Mouse (Mus musculus): Measurements from ENCODE around the gene Slc25a1. TPM values are rescaled to one million over a fixed set of nuclear protein-coding genes. Genes with fewer than 3 reads are reported as not detected.

Slc25a1 gene
- polyA plus RNA-seq, 1 experiment from 2014 or later: 221 TPM

DNA sequence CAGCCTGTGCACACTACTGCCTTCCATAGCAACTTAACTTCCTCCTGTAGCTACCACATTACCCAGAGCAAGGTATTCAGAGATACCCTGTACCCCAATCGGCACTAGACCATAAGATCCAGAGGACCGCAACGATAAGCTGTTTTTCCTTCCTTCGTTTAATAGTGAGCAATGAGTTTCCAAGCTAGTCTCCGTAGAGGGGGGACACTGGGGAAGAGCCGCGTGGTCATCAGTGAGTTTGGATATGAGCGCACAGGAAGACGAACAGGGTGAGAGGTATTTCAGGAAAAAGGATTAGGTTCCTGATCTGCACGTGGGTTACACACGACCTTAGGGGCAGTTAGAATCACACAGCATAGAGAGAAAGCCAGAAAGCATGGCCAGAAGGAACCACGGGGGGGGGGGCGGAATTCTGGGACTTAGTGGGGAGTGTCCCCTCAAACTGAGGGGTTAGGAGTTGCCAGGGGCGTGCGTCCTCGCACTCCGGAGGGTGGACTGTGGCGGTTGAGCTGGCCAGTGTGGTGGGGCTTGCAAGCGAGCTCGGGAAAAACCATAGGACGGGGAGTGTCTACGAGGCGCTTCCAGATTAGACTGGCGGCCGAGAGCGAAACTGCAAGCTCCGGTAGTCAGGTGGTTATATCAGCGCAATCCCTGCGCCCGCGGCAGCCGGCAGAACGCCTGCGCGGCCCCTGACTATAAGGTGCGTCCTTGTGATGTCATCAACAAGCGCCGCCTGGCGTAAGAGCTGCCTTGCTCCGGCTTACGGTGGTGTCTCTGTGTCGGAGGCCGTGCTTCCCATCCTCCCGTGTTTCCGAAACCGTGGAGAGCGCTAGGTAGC lies 6.5 kb downstream of the Slc25a1 start:
- Histone ChIP-seq H3K36me3 (peaks cover 19% of the 10 kb centered on the region), H3K4me2 (peak overlapping the region; percentile 98), H3K27ac (replicated peaks) (peak overlapping the region; percentile 90), H3K4me1 (peaks cover 46% of the 10 kb centered on the region), H3K4me3 (replicated peaks) (peak overlapping the region; percentile 87), H3K27me3 (replicated peaks) (peaks cover 34% of the 10 kb centered on the region), H3K9ac (replicated peaks) (peak overlapping the region; percentile 90), H3K9me3 (replicated peaks) (no peaks in the 10 kb centered on the region)
- 2% methylated on average over 47 of the region's 47 CpGs for WGBS
- ATAC-seq (ENCODE audit: low FRiP score): peak; percentile 93

DNA sequence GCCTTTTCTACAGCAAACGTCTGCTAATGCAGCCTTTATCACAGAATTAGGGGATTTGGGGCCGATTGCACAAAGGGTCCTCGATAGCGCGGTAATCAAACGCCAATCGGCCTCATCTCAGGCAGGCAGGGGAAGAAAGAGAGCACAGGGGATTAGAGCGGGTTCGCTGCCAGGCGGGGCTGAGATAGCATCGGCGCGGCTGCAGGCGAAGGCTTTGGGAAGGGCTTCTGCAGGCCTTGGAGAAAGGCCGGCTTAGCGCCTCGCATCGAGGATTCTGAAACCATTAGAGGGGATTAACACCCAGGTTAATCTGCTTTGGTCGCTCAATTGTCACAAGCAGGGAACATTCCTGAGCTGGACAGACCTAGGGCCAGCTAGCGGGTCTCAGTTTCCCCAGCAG lies 7.4 kb downstream of the Slc25a1 start:
- H3K9ac ChIP-seq (replicated peaks): peak overlapping the region; percentile 36
- no peak overlapping the region for H3K27ac ChIP-seq (replicated peaks)
- ATAC-seq (ENCODE audit: low FRiP score): no peak
- H3K36me3 ChIP-seq: peaks cover 13% of the 10 kb centered on the region
- 11% methylated on average over 20 of the region's 20 CpGs for WGBS
- H3K4me3 ChIP-seq (replicated peaks): no peak overlapping the region
- H3K9me3 ChIP-seq (replicated peaks): no peaks in the 10 kb centered on the region
- peak overlapping the region; percentile 98 for H3K4me2 ChIP-seq
- peaks cover 44% of the 10 kb centered on the region for H3K27me3 ChIP-seq (replicated peaks)
- peaks cover 38% of the 10 kb centered on the region for H3K4me1 ChIP-seq

DNA sequence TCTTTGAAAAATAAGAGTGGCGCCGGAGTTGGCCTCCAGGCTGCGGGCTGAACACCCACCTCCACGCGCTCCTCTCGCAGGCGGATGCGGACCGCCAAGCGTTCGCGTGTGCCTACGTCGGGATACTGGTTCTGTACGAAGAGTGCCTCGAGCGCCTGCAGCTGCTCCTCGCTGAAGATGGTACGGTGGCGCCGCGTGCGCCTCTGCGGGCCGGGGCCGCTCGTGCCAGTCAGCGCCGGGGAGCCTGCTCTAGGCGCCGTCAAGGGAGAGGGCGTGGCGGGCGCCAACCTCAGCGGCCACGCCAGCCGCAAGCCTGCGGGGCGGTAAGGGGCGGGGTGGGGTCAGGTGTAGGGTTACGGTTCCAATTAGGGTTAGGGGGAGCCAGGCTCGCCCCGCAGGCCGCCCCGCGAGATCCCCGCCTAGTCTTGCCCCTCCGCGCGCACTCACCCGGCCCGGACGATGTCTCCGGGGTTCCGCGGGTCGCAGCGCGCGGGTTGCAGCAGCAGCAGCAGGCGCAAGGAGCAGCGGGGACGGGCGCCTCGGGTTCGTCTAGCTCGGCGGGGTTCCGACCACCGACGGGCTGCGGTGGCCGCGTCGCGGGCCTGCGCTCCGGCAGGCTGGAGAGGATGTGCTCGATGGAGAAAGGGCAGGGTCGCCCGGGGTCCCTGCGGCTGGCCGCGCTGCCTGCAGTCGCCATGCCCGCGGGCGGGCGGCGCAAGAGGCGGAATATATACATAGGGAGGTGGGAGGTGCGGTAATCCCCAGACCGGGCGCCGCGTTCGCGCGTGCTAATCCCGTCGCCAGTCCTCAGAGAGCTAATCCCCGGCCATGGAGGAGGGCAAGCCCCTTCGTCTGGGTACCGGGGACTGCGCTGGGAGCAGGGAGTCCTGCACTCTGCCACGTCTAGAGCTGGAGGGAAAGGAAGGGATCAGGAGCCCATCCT lies 13.4 kb downstream of the Slc25a1 start, which contains the start of gene Gsc2:
Gsc2 (minus strand) TSS at position 753 of the 943 bp plus-strand sequence.
- Histone ChIP-seq H3K4me2 (peak within 1 kb of the TSS; percentile 56), H3K27ac (replicated peaks) (no peak within 1 kb of the TSS), H3K4me3 (replicated peaks) (peak within 1 kb of the TSS; percentile 30), H3K4me1 (peaks cover 21% of the 10 kb centered on the region), H3K36me3 (no peaks in the 10 kb centered on the region), H3K9ac (replicated peaks) (0 out of 2 replicates have a peak within 1 kb of the TSS, but pooled peaks have one; percentile 29), H3K9me3 (replicated peaks) (no peaks in the 10 kb centered on the region), H3K27me3 (replicated peaks) (peaks cover 71% of the 10 kb centered on the region)
- no peak for ATAC-seq (ENCODE audit: low FRiP score)
- under 1% methylated on average over 94 of the region's 106 CpGs for WGBS

DNA sequence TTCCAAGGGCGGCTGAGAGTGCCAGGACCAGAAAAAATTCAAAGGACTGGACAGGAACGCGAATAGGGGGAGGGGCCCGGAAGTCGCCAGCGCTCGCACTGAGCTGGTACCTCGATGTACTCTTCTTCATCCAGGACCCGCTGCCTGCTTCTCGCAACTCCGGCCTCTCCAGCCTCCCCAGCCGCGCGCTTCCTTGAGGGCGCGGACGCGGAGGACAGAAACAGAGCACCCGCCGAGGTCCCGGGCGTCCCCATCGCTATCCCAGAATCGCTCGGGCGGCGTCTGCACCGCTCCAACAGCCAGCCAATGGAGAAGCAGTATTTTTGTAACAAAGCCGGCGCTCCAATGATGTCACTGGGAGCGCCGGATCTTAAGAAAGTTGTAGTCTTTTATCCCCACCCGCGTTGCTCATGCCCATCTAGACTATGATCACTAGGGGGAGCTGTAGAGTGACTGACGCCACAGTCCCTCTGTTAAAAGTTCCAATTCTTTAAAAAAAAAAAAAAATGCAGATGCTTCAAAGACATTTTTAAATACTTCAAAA lies 16.9 kb downstream of the Slc25a1 start, which contains the start of gene Ess2:
Ess2 (minus strand) TSS at position 297 of the 544 bp plus-strand sequence.
- H3K9ac ChIP-seq (replicated peaks): peak within 1 kb of the TSS; percentile 84
- under 1% methylated on average over 35 of the region's 35 CpGs for WGBS
- peaks cover 33% of the 10 kb centered on the region for H3K36me3 ChIP-seq
- peak within 1 kb of the TSS; percentile 92 for H3K4me2 ChIP-seq
- H3K4me1 ChIP-seq: peaks cover 21% of the 10 kb centered on the region
- peak within 1 kb of the TSS; percentile 90 for H3K4me3 ChIP-seq (replicated peaks)
- peak; percentile 93 for ATAC-seq (ENCODE audit: low FRiP score)
- no peaks in the 10 kb centered on the region for H3K9me3 ChIP-seq (replicated peaks)
- peak within 1 kb of the TSS; percentile 84 for H3K27ac ChIP-seq (replicated peaks)
- H3K27me3 ChIP-seq (replicated peaks): peaks cover 45% of the 10 kb centered on the region

DNA sequence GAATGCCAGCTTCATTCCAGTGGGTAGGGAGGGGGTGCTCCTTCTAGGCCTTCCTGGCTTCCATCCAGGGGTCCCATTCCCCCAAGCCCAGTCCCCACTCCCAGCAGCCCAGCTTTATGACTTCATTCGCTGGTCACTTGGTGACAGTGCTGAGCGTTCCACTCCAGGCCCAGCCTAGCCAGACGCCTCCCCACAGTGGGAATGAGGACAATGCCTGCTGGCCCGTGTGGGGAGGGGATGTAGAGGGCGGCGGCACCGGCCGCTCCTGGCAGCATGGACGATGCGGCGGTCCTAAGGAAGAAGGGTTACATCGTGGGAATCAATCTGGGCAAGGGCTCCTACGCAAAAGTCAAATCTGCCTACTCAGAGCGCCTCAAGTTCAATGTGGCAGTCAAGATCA lies 29.6 kb downstream of the Slc25a1 start, which contains the start of the genes Dgcr2 and Tssk2:
Dgcr2 (minus strand) TSS at position 101 of the 400 bp plus-strand sequence.
Tssk2 (plus strand) TSS at position 176 of the 400 bp plus-strand sequence.
- Histone ChIP-seq H3K4me1 (no peaks in the 10 kb centered on the region), H3K27me3 (replicated peaks) (no peaks in the 10 kb centered on the region), H3K4me3 (replicated peaks) (no peak within 1 kb of the TSS), H3K36me3 (peaks cover 51% of the 10 kb centered on the region), H3K27ac (replicated peaks) (no peak within 1 kb of the TSS), H3K4me2 (no peak within 1 kb of the TSS), H3K9me3 (replicated peaks) (no peaks in the 10 kb centered on the region), H3K9ac (replicated peaks) (no peak within 1 kb of the TSS)
- ATAC-seq (ENCODE audit: low FRiP score): no peak
- WGBS: 89% methylated on average over 14 of the region's 14 CpGs

DNA sequence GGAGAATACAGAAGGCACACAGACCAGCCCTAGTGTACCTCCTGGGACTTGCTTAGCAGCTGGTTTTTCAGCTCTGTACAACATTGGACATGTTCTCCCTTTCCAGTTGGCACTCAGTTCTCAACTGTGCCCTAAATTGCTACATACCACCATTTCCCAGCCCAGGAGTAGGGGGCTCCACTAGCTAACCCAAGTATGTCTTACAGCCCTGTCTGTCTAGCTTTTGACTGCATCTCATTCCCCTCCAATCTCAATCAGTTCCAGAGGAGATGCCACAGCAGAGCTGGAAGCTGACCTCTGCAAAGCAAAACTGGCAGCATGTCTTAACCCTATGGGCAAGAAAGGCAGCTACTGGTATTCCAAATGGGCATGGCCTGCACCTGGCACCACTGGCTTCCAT lies 31.9 kb downstream of the Slc25a1 start:
- H3K27ac ChIP-seq (replicated peaks): no peak overlapping the region
- H3K4me1 ChIP-seq: peaks cover 11% of the 10 kb centered on the region
- no peaks in the 10 kb centered on the region for H3K9me3 ChIP-seq (replicated peaks)
- H3K9ac ChIP-seq (replicated peaks): no peak overlapping the region
- no peak for ATAC-seq (ENCODE audit: low FRiP score)
- H3K4me2 ChIP-seq: no peak overlapping the region
- no peaks in the 10 kb centered on the region for H3K27me3 ChIP-seq (replicated peaks)
- peaks cover 27% of the 10 kb centered on the region for H3K36me3 ChIP-seq
- H3K4me3 ChIP-seq (replicated peaks): no peak overlapping the region

DNA sequence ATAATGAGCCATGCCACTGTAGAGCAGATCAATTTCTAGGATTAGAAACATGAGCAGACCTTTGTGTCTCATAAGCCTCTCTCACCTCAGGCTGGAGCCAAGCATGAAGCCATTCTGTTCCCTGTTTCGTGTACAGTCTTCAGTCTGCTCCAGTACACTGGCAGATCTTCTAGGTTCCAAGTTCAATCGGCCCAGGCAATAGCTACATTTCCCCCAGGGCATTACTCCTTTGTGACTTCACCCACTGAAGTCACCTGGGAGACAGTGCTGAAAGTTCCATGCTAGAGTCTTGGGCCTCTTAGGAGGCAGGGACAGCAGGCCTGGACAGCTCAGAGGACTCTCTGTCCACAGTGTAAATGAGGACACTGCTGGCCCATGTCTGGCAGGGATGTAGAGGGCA lies 34.1 kb downstream of the Slc25a1 start, which contains the start of gene Tssk1:
Tssk1 (plus strand) TSS at position 301 of the 400 bp plus-strand sequence.
- H3K9ac ChIP-seq (replicated peaks): no peak within 1 kb of the TSS
- no peak within 1 kb of the TSS for H3K4me3 ChIP-seq (replicated peaks)
- H3K27ac ChIP-seq (replicated peaks): no peak within 1 kb of the TSS
- no peaks in the 10 kb centered on the region for H3K9me3 ChIP-seq (replicated peaks)
- no peak within 1 kb of the TSS for H3K4me2 ChIP-seq
- no peak for ATAC-seq (ENCODE audit: low FRiP score)
- H3K36me3 ChIP-seq: peaks cover 7% of the 10 kb centered on the region
- WGBS: 91% methylated on average over 2 of the region's 2 CpGs
- peaks cover 26% of the 10 kb centered on the region for H3K4me1 ChIP-seq
- no peaks in the 10 kb centered on the region for H3K27me3 ChIP-seq (replicated peaks)

DNA sequence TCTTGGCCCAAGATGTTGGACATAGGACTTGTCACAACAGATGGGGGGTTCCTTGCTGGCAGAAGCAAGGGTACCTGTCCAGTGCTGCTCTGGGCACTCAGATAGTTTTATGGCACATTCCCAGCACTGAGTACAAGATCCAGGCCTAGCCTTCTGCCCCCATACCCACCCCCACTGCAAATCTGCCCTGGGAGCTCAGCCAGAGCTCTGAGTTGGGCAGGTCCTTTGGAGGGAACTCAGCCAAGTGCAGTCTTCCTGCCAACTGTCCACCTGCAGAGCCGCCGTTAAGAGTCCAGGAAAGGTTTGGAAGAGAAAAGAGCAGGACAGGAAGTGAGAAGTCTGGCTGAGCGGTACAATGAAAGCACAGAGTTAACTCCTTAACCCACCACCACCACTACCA lies 35.4 kb downstream of the Slc25a1 start:
- H3K9me3 ChIP-seq (replicated peaks): no peaks in the 10 kb centered on the region
- 0 out of 2 replicates have a peak overlapping the region, but pooled peaks have one; percentile 85 for H3K4me2 ChIP-seq
- no peak overlapping the region for H3K4me3 ChIP-seq (replicated peaks)
- H3K4me1 ChIP-seq: peaks cover 26% of the 10 kb centered on the region
- H3K27me3 ChIP-seq (replicated peaks): no peaks in the 10 kb centered on the region
- WGBS: 68% methylated on average over 3 of the region's 3 CpGs
- H3K36me3 ChIP-seq: no peaks in the 10 kb centered on the region
- ATAC-seq (ENCODE audit: low FRiP score): no peak
- H3K27ac ChIP-seq (replicated peaks): peak overlapping the region; percentile 82
- H3K9ac ChIP-seq (replicated peaks): peak overlapping the region; percentile 32; the same call in 1 of the 2 replicates

DNA sequence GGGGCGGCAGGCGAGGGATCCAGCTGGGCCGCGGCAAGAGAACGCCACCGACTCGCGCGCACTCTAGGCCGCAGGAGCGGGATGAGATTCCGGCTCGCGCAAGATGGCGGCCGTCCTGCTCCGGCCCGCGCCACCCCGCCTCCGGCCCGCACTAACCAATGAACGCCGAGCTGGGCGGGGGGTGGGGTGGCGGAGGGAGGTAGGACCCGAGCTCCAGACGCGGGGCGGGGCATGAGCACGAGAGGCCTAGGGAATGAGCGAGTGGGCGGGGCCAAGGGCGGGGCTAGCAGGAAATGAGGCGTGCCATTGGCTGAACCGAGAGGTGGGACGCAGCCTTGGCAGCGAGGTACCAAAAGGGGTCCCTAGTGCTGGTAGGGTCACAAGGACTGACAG lies 36.5 kb downstream of the Slc25a1 start, which contains the start of gene Gm20518:
Gm20518 (minus strand) TSS at position 105 of the 393 bp plus-strand sequence.
- Histone ChIP-seq H3K27me3 (replicated peaks) (no peaks in the 10 kb centered on the region), H3K4me1 (peaks cover 31% of the 10 kb centered on the region), H3K9ac (replicated peaks) (peak within 1 kb of the TSS; percentile 100), H3K4me3 (replicated peaks) (peak within 1 kb of the TSS; percentile 80), H3K27ac (replicated peaks) (peak within 1 kb of the TSS; percentile 97), H3K9me3 (replicated peaks) (no peaks in the 10 kb centered on the region), H3K4me2 (peak within 1 kb of the TSS; percentile 85), H3K36me3 (no peaks in the 10 kb centered on the region)
- under 1% methylated on average over 38 of the region's 38 CpGs for WGBS
- ATAC-seq (ENCODE audit: low FRiP score): peak; percentile 96

DNA sequence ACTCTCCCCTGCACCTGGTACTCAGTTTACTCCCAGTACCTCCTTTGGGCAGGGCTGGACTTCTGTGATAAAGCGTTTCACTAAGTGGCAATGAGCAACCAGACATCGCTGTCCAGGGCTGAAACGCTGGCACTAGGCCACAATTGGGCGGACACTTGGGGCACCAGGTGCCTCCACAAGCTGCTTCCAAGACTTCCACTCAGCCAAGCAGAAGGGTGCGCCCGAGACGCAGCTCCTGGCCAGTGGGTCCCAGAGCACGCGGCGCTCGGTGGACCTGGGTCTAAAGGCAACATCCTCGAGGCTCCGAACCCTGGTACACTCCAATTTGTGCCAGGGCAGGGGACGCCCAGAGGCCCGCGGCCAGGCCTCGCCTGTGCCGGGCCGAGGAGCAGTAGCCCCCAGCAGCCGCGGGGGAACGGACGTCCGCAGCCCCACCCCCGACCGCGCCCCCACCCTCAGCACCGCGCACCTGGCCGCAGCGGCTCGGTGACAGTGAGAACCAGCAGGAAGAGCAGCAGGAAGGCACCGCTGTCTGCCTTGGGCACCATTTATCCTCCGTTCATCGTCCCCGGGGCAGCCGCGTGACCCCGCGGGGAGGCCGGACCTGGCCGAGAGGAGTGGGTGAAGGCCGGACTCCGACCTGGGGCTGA lies 37.0 kb downstream of the Slc25a1 start:
- H3K4me1 ChIP-seq: peaks cover 32% of the 10 kb centered on the region
- H3K4me3 ChIP-seq (replicated peaks): peak overlapping the region; percentile 80
- peak overlapping the region; percentile 85 for H3K4me2 ChIP-seq
- no peaks in the 10 kb centered on the region for H3K27me3 ChIP-seq (replicated peaks)
- peak; percentile 70 for ATAC-seq (ENCODE audit: low FRiP score)
- under 1% methylated on average over 44 of the region's 44 CpGs for WGBS
- no peaks in the 10 kb centered on the region for H3K36me3 ChIP-seq
- H3K27ac ChIP-seq (replicated peaks): peak overlapping the region; percentile 97
- H3K9ac ChIP-seq (replicated peaks): peak overlapping the region; percentile 100
- H3K9me3 ChIP-seq (replicated peaks): no peaks in the 10 kb centered on the region
